Mouse (Mus musculus) embryonic fibroblast, embryonic 13.5 days (primary cell): ENCODE results near the gene Soat2. TPM values are rescaled to one million over a fixed set of nuclear protein-coding genes. Genes with fewer than 3 reads are reported as not detected.

Source experiments
- H3K27ac ChIP-seq: 2 replicates; pipeline ENCODE4 v1.5.1; 2012; ENCODE audit warnings: low read length, control low read depth, inconsistent platforms; ENCODE audit not compliant: insufficient read depth
- H3K4me1 ChIP-seq: 2 replicates; pipeline ENCODE4 v1.6.1; 2011; ENCODE audit warnings: low read length; ENCODE audit not compliant: control insufficient read depth, insufficient read depth
- H3K4me3 ChIP-seq: 2 replicates; pipeline ENCODE4 v1.5.1; 2011; ENCODE audit warnings: mild to moderate bottlenecking, control low read depth, low read length; ENCODE audit not compliant: insufficient read depth
- CTCF ChIP-seq: IDR thresholded peaks from 2 replicates; pipeline ENCODE4 v1.5.1; 2011; ENCODE audit warnings: mild to moderate bottlenecking, control low read depth, low read length, moderate library complexity, borderline replicate concordance; ENCODE audit not compliant: insufficient read depth
- POLR2A ChIP-seq: IDR thresholded peaks from 2 replicates; pipeline ENCODE4 v1.6.1; 2011; ENCODE audit warnings: low read depth, mild to moderate bottlenecking, control low read depth, low read length, moderate library complexity
- polyA plus RNA-seq: library from polyadenylated mRNA; stranded (reverse); fragments of >200 nt; gene quantifications from 2 replicates; pipeline ENCODE4 v1.2.4, GENCODE M21; 2011; ENCODE audit warnings: low read depth; ENCODE audit not compliant: missing spikeins, insufficient read length

Soat2 gene
- polyA plus RNA-seq, 1 experiment: 2.6 TPM

- no peaks in the 10 kb centered on the region for H3K4me1 ChIP-seq
- no peak overlapping the region for H3K27ac ChIP-seq
- no peak overlapping the region for H3K4me3 ChIP-seq
- TF ChIP-seq CTCF: no peak
- TF ChIP-seq POLR2A: no peak
Measured at GRCm38 (mm10) chr15:102120530-102120929, 29.8 kb upstream of the Soat2 start.

- peaks cover 3% of the 10 kb centered on the region; the same call in 1 of the 2 replicates for H3K4me1 ChIP-seq
- no peak overlapping the region for H3K4me3 ChIP-seq
- no peak overlapping the region for H3K27ac ChIP-seq
- TF ChIP-seq CTCF (no peak), POLR2A (no peak)
Measured at GRCm38 (mm10) chr15:102126303-102126702, 24.0 kb upstream of the Soat2 start.

- no peak overlapping the region for H3K4me3 ChIP-seq
- TF ChIP-seq POLR2A: no peak
- TF ChIP-seq CTCF: no peak
- no peak overlapping the region for H3K27ac ChIP-seq
- H3K4me1 ChIP-seq: no peaks in the 10 kb centered on the region
Measured at GRCm38 (mm10) chr15:102133314-102133713, 17.0 kb upstream of the Soat2 start.

GRCm38 (mm10) chr15:102134709-102135108, 15.6 kb upstream of the Soat2 start:
- Histone ChIP-seq H3K4me1 (no peaks in the 10 kb centered on the region), H3K27ac (no peak overlapping the region), H3K4me3 (peak overlapping the region; percentile 91)
- TF ChIP-seq CTCF (no peak), POLR2A (no peak)

GRCm38 (mm10) chr15:102135522-102136128, 14.7 kb upstream of the Soat2 start:
- TF ChIP-seq POLR2A (no peak), CTCF (no peak)
- Histone ChIP-seq H3K4me1 (no peaks in the 10 kb centered on the region), H3K4me3 (peak overlapping the region; percentile 91), H3K27ac (peak overlapping the region; percentile 42; the same call in 1 of the 2 replicates)

- Histone ChIP-seq H3K27ac (peak within 1 kb of the TSS; percentile 89), H3K4me1 (no peaks in the 10 kb centered on the region), H3K4me3 (peak within 1 kb of the TSS; percentile 91)
- TF ChIP-seq CTCF (no peak), POLR2A (peak; percentile 73)
Measured at GRCm38 (mm10) chr15:102136129-102136758, 14.1 kb upstream of the Soat2 start, which contains the start of gene Spryd3. Gene Spryd3 (minus strand): TSS chr15:102136234.

- Histone ChIP-seq H3K4me1 (peaks cover 21% of the 10 kb centered on the region), H3K27ac (no peak overlapping the region), H3K4me3 (no peak overlapping the region)
- TF ChIP-seq CTCF (no peak), POLR2A (no peak)
Measured at GRCm38 (mm10) chr15:102141120-102141519, 9.2 kb upstream of the Soat2 start.

- H3K4me1 ChIP-seq: peaks cover 23% of the 10 kb centered on the region
- H3K4me3 ChIP-seq: no peak overlapping the region
Measured at GRCm38 (mm10) chr15:102142914-102143912, 7.1 kb upstream of the Soat2 start.

GRCm38 (mm10) chr15:102144274-102144711, 6.0 kb upstream of the Soat2 start, which contains the start of gene Igfbp6:
Gene Igfbp6 (plus strand): TSS chr15:102144362.
- Histone ChIP-seq H3K27ac (peak within 1 kb of the TSS; percentile 60), H3K4me1 (peaks cover 23% of the 10 kb centered on the region), H3K4me3 (peak within 1 kb of the TSS; percentile 42)
- TF ChIP-seq POLR2A (no peak; the same call in 1 of the 2 replicates), CTCF (no peak)

More at GRCm38 (mm10) chr15:102142914-102143912, 7.1 kb upstream of the Soat2 start:
- TF ChIP-seq CTCF: no peak
- TF ChIP-seq POLR2A: peak; percentile 72
- peak overlapping the region; percentile 60 for H3K27ac ChIP-seq
